Mouse (Mus musculus) small intestine, adult 2 months (tissue): Measurements from ENCODE around the gene Rab44.

Experiments used
- CTCF ChIP-seq: fragments of 200-500 bp; IDR thresholded peaks from 2 replicates; pipeline ENCODE4 v1.5.1; 2012; ENCODE audit warnings: low read depth, mild to moderate bottlenecking, control low read depth, inconsistent platforms, low read length, moderate library complexity, mixed read lengths; ENCODE audit not compliant: insufficient replicate concordance, insufficient read length; ENCODE audit errors: extremely low read depth
- POLR2A ChIP-seq: fragments of 200-500 bp; IDR thresholded peaks from 2 replicates; pipeline ENCODE4 v1.6.1; 2012; ENCODE audit warnings: low read depth, mild to moderate bottlenecking, control low read depth, inconsistent platforms, low read length, moderate library complexity

DNA sequence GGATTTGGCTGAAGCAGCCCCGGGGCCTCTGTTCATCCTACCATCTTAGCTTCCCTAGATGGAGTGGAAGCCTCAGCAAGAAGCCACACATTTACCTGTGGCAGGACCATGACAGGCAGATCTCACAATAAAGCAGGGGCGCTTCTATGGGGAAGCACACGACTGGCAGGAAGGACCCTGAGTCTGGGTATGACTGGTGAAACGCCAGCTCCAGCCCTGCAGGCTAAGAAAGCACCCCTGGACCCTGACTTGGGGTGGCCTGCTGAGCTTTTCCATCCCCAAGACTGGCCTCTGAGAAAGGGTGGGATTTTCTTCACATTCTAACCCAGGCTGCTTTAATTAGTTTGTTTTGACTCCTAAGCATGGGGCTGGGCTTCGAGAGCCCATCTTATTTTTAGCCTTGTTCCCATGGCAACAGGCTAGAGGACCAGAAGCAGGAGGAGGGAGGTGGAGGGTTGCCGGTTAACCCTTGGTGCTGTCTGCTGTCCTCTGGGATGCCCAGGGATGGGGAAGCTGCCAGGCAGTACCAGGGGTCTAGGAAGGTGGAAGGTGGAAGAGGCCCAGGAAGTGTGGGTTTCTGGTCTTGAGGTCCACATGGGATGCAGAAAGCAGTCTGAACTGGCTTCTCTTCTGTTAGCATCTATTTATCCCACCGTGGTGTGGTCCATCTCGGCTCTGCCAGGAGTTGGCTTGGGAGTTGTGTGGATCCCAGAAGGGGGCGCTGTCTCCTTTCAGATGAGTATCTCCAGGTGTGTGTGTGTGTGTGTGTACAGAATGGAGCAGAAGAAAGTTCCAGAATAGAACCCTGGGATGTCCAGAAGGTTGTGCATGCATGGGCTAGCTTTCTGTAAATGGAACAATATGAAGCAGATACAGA, 62.7 kb downstream of the Rab44 start:
- TF ChIP-seq CTCF, result peak; percentile 65; the same call in 1 of the 2 replicates
- no peak for TF ChIP-seq POLR2A
